Mouse (Mus musculus): ENCODE results near the gene Zfp346.

DNA sequence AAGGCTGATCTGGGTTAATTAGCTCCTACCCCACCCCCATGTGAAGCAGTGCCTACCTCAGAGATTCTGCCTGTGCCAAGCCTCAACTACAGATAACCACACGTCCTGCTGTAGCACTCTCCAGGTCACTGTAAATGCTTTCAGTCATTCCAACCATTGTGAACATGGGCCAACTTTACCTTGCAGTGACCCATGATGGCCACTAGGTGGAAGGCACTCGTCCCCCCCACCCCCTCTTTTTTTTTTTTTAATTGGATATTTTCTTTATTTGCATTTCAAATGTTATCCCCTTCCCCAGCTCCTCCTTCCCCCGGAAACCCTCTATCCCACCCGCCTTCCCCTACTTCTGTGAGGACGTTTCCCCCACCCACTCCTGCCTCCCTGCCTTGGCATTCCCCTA, 30.3 kb downstream of the Zfp346 start:
- no peak for TF ChIP-seq MYOD1 (IDR thresholded peaks at IDR 0.05; ENCODE audit: control insufficient read depth in 1 of 3, insufficient read length in 2 of 3, low read depth in 2 of 3)
- no peak for TF ChIP-seq E2F4 (IDR thresholded peaks at IDR 0.05; ENCODE audit: insufficient read depth)
